Mouse (Mus musculus) left cerebral cortex, postnatal 14 days (tissue): ENCODE measurements around the gene Pitpnm3. TPM values are rescaled to one million over a fixed set of nuclear protein-coding genes. Genes with fewer than 3 reads are reported as not detected.

Experiments
- DNase-seq, 2 experiments: peaks; one replicate each; pipeline ENCODE4 v3.0.0; 2021 to 2022; ENCODE audit warnings: low spot score in 2 of 2, mixed read lengths in 1 of 2
- intact Hi-C: fragments of 180-260 bp; cut with DNase I; formaldehyde crosslinking; loops from one replicate; pipeline ENCODE4 v1.15.1; 2025
- total RNA-seq, 2 experiments: library from RNA; stranded (reverse); gene quantifications; 2 replicates each; pipeline ENCODE4 v1.2.3; 2021

Pitpnm3 gene
- total RNA-seq, 2 experiments from 2014 or later: 56.9 to 61.3 TPM

DNA sequence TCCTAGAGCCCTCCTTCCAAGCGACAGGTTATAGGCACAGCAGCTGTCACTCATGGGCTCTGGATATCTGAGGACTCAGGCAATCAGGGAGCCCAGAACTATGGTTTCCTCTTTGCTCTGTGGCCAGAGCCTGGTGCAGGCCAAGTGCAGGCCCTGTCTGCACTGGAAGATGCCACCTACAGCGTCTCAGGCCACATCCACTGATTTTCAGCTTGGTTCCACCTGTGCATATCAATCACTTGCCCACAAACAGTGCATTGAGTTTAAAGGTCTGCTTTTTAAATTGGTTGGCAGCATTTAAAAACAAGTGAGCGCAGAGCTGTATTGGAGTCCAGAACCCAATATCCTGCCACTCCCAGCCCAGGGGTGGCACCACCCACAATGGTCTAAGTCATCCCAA, 103.0 kb downstream of the Pitpnm3 start:
- DNase-seq: no peak
- intact Hi-C loops: no loop called here

DNA sequence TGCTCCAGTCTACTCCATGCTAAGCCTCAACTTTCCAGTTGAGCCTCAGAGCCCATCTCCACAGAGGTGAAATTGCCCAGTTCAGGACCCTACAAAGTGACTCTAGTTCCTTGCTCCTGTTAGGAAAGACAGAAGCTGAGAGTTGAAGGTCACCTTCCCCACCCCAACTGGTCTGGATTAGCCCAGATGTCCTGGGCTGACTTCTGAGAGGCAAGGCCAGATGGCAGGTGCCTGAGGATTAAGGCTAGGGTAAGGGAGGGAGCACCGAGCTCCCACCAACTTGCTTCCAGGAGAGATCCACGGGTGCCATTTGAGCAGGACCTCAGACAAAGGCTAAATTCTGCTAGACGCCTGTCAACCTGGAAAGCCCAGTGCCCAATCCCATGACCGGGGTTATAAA, 103.5 kb downstream of the Pitpnm3 start:
- intact Hi-C loops: no loop called here

DNA sequence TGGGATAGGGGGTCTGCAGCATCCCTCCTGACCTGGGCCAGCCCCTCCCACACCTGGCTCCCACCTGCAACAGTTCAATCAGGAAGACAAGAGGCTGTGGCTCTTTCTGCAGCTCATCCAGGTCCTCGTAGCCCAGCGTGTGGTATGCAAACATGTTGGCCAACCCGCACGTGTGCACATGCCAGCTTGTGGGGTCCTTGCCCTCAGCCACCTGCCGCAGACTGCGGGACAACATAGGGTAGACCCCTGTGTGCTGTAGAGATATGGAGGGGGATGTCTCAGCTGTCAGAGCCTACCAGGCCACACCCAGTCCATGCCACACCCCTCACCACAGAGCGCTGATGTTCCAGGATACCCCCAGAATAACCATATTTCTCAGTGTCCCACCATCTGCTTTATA, 104.2 kb downstream of the Pitpnm3 start:
- no peak for DNase-seq
- intact Hi-C loops: no loop called here

More for the DNA sequence above, 103.5 kb downstream of the Pitpnm3 start:
- DNase-seq: no peak

DNA sequence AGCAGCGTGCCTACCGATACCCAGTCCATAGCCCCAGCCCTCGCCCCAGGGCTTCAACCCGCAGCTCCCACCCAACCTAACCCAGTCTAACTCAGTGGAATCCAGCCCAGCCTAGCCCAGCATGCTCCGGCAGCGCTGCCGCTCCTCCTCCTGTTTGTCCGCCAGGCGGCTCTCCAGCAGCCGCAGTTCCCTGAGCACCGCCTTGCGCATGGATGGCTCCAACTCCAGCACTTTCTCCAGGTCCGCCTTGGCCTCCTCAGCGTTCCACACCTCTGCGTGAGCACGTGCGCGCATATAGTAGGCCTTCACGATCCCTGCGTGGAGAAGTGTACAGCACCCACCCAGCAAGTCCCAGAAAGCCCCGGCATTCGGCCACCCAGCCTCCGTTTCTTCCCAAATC, 106.4 kb downstream of the Pitpnm3 start:
- DNase-seq: peak; percentile 39 to 63
- intact Hi-C loops: loop anchor here (10.0 kb wide), 1 partner anchor 174 kb away; no protein-coding TSS in a partner anchor

DNA sequence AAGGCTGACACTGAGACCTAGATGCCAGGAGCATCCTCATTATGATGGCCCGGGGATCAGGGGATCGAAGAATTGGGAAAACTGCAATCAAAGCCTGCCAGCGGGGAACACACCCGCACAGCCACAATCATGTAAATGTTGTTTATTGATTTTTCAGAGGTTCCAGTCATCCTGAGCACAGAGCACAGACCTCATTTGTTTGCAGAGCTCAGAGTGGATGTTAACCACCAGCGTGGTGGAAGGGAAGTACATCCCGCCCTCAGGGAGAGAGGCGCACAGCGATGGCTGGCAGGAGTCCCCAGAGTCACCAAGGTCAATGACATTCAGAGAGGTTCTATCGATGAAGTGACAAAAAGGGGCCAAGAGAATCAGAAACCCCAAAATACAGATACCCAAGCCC, 107.7 kb downstream of the Pitpnm3 start:
- DNase-seq: no peak
- intact Hi-C loops: loop anchor here (10.0 kb wide), 1 partner anchor 173 kb away; no protein-coding TSS in a partner anchor

DNA sequence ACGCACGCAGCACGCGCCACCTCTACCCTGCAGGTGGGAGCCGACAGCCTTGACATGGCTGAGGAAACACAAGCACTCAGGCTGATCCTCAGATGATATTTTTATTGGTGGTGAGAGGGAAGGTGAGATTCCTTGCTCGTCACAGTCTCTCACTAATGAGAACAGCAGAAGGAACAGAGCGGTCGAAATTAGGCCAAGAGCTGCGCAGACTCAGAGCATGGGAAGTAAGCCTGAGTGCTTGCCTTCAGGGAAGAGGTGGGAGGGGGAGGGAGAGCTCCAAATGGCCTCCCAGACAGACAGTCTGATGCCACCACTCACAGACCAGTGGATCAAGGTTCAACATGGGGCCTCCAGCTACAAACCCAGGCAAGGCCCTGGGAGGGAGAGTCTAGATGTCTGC, 109.1 kb downstream of the Pitpnm3 start:
- no peak for DNase-seq
- intact Hi-C loops: loop anchor here (10.0 kb wide), 1 partner anchor 172 kb away; no protein-coding TSS in a partner anchor

DNA sequence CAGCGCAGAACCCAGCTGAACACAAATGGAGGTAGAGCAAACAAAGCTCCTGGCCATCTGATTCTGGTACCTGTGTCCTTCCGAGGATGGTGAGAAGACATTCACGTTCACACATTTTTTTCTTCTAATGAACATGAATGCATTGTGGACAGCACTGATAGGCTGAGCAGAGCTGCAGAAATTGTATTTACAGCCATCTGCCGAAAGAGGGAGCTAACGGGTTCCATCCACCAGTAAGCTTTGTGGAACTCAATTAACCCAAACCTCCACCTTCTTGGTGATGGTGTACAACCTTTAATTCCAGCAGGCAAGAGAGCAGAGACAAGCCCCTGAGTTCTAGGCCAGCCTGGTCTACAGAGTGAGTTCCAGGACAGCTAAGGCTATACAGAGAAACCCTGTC, 109.7 kb downstream of the Pitpnm3 start:
- peak in 1 of 2 experiments; percentile 46 for DNase-seq
- intact Hi-C loops: loop anchor here (10.0 kb wide), 1 partner anchor 171 kb away; no protein-coding TSS in a partner anchor

DNA sequence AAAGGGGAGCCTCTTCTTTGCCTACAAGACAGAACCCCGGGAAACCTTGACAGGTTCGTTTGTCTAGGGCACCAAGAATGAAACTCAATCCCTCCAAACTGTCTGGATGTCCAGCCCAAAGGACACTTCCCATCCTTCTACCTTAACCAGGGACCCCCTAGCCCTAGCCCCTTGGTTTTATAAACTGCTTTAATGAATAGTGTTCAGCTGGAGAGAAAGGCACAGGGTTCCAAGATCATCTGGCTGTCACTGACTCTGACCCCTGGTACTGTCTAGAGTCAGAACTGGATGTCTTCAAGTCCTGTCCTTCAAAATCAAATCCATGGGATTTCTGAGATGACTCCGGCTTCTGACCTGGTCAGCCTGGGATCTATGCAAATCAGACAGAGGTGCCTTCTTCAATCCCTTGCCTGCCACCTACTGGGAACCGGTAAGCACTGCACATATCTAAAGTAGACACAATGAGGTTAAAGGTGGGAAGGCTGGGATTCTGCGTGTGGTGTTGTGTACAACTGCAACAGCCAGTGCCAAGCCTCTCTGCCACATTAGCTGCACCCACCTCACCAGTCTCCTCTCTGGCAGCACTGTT, 111.3 kb downstream of the Pitpnm3 start:
- intact Hi-C loops: loop anchor here (5.0 to 10.0 kb wide), 3 partner anchors 169 to 352 kb away; no protein-coding TSS in a partner anchor
- DNase-seq: peak; percentile 64 to 70

DNA sequence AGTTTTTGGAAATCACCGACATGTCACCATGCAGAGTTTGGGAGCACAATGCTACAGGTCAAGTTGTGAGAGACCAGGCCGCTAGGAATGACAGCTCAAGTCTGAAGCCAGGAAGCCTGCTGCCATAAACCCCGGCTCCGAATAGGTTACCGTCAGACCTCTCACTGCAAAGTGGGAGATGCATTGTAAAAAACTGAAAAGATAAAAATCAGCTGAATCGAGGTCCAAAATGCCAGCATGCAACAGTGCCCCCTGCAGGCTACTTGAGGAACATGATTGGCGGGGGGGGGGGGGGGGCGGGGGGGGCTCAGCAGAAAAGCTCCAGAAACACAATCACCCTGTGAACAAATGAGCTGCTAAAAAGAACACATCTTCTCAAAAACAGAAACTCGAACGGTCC, 112.0 kb downstream of the Pitpnm3 start:
- no peak for DNase-seq

DNA sequence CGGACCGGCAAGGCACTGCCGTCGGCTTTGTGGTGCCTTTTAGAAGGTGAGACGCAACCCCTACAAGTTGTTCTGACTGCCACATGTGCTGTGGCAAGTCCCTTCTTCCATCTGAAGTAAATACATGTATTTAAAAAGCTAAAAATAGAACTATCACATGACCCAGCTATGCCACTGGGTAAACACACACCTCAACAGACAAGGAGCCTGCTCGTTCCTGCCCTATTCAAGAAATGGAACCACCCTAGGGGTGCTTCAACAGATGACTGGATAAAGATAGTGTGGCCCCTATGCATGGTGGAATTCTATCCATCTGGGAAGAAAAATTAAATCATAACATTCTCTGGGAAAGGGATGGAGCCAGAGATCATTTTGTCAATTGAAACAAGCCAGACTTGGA, 112.8 kb downstream of the Pitpnm3 start:
- no peak for DNase-seq
- intact Hi-C loops: loop anchor here (5.0 to 10.0 kb wide), 3 partner anchors 168 to 351 kb away; no protein-coding TSS in a partner anchor

More for the DNA sequence above, 112.0 kb downstream of the Pitpnm3 start:
- intact Hi-C loops: loop anchor here (5.0 to 10.0 kb wide), 3 partner anchors 169 to 351 kb away; no protein-coding TSS in a partner anchor

DNA sequence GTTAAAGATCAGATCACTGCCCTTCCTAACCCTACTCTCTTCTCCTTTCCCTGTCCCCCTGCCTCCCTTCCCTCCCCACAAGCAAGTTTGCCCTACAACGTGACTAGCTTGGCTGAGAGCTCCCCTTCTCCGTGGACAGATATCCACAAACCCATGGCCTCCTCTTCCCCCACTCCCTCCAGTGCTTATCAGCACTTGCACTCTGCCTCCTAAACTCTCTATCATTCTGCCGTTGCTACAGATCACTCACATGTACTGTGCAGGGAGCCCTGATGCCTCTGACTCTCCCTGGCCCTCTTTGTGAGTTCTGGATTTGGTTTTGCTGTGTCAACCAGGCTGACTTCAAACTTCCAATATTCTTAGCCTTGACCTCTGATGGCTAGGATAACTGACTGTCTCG, 114.6 kb downstream of the Pitpnm3 start:
- intact Hi-C loops: loop anchor here (5.0 to 10.0 kb wide), 3 partner anchors 166 to 349 kb away; no protein-coding TSS in a partner anchor
- DNase-seq: no peak

DNA sequence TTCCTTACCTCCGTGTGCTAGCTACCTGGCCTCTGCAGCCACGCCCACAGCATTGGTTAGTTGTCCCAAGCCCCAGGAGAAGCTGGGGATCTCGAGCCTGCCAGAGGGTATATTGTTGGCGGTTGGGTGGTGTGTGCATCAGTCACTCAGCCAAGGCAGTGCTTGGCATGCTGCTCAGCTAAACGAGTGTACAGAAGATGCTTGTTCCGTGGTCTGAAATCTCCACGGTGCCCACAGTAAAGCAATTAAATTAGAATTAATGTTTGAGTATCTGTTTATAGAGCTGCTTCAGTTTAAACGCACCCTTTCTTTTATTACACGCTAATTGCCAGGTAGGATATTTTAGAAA, 118.4 kb downstream of the Pitpnm3 start:
- DNase-seq: no peak
- intact Hi-C loops: no loop called here

DNA sequence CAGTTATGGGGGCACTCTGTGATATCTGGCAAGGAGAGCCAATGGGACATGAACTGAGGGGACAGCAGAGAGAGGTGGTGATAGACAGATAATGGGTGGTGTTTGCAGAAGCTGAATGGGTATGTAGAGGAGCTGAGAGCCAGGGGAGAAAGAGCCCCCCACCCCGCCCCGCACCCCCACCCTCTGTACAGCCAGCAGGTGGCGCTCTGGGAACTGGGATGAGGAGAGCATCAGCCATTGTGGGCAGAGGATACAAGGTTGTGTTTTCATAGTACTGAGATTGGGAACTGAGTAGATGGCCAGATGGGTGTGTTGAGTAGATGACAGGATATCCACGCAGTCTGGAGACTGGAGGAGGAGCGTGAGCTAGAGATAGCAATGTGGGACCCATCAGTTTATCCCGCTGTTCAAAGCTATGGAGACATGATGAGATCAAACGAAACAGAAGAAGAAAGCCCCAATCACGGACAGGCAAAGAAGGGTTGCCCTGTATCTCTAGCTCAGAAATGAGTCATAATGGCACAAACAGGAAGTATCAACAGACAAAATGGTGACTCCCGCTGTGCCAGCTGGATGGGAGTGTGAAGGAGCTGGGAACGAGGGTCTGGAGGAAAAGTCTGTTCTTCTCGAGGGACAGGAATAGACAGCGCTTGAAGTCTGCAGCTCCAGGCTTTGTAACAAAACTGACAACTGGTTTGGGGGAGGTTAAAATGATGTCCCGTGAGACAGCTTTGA, 118.9 kb downstream of the Pitpnm3 start:
- intact Hi-C loops: no loop called here
- DNase-seq: no peak

DNA sequence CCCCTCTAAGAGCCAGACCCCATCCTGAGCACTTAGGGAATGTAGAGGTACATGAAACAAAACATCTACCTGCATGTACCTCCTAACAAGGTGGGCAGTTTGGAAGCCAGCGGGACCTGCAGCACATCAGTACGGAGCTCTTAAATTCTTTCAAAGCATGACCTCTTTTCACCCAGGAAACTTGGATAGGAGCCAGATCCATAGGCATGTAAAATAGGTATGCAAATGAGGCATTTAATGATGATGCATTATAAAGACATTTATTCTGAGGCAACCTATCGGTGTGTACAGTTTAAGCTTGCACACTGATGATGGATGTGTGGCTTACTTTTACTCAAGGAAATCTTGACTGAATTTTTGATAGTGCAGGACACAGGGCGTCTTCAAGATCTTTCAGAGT, 120.9 kb downstream of the Pitpnm3 start:
- intact Hi-C loops: no loop called here
- no peak for DNase-seq

DNA sequence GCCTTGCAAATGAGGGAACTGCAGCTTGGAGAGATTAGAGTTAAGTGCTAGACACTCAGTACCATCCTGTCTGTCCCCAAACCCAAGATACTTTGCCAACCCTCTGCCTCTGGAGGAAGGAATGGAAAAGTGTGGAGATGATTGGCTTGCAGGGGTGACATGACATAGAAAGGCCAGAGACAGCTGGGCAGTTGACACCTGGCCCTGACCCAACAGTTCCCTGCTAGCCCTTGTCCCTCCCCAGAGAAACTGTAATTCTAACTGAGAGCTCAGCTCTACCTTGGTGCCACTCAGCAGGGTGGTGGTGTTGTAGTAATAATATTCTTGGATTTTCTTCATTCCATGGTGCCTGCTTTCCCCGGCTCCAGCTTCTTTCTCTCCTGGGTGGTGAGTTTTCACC, 123.6 kb downstream of the Pitpnm3 start:
- intact Hi-C loops: no loop called here
- DNase-seq: no peak

DNA sequence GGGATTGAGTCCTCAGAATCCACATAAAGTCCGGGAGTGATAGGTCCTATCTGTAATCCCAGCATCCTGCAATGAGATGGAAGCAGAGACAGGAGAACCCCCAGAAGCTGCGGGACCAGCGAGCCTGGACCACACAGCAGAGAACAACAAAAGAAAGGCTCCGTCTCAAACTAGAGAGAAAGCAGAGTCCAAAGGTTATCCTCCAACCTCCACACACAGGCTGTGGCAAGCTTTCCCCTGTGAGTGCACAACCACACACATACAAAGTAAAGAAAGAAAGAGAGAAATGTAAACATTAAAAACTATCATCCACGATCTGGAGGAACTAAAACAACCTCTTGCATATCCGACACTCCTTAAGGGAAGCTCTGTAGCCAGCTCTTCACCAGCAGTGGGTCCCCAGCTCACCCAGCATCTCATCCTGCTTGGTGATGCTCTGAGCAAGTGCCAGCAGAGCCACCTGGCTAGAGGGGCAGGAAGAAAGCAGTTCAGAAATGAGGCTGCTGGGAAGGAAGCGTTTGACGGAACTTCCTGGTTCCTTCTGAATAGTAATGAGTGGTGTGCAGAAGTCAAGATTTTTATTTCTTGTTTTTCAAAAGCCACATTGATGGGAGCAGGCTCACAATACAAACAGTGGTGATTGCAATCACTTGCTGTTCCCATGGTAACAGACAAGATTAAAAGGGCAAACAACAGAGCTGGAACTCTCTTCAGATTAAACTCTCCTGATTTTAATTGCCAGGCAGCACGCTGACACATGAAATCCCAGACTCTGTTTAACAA, 124.4 kb downstream of the Pitpnm3 start:
- intact Hi-C loops: no loop called here
- DNase-seq: no peak

DNA sequence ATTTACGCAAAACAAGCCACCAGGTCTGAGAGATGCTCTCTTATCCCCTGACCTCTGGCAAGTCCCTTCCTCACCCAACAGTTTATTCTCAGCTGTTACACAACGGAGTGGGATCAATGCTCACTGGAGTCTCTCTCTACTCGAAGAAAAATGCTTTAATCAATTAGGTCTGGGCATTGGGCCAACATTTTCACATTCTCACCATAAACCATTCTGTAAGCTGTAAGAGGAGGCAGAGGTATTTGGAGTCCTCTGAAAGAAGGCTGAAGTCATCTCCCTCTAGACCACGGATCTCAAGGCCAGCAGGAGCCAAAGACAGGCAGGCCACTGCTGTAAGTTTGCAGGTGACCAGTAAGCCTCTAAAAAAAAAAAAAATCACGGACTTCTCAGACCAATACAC, 125.2 kb downstream of the Pitpnm3 start:
- intact Hi-C loops: no loop called here
- no peak for DNase-seq

DNA sequence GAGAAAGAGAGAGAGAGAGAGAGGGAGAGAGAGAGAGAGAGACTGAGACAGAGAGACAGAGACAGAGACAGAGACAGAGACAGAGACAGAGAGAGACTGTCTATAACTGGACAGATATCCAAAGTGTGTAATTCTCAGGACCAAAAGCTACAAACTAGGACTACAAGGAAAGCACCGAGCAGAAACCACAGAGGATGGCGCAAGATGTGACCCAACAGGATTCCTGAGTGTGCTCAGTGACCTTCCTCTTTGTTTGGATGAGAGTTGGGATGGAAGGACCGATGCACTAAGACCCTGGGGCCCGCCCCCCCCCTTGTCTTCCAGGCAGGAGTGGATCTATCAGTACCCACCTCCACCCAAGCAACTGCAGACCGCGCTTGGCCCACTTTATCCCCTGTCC, 130.0 kb downstream of the Pitpnm3 start:
- intact Hi-C loops: no loop called here
- DNase-seq: no peak

DNA sequence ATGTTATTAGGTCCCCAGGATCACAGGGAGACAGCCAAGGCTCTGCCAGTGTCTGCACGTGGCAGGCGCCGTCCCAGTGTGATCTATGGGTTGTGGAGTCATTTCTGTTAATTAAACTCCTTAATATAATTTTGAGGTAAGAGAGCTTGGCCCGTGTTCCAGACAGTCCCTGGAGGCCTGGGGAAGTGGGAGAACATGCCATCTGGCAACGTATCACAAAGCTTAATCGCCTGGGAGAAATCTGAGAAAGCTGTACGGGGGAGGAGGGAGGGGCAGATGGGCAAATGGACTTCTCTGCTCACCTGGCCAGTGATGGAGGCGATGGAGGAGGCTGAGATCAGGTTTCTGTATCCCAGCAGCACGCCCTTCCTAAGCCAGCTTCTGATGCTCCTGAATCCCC, 132.4 kb downstream of the Pitpnm3 start:
- no peak for DNase-seq
- intact Hi-C loops: no loop called here
